Mouse (Mus musculus) right cerebral cortex, adult 18-20 months (tissue): ENCODE measurements at regions not wholly inside any gene's neighbourhood (a gene's known extent, or its start where the extent isn't known, plus 50 kb on each side); places are given as distances from the start of the nearest gene placed in this dataset.

ENCODE experiments used
- DNase-seq: peaks from one replicate; pipeline ENCODE4 v3.0.0; 2022; ENCODE audit warnings: mixed read lengths

GRCm38 (mm10) chr10:97778531-97778930 lies 52.0 kb upstream of the C030005K15Rik start:
- no peak for DNase-seq

GRCm38 (mm10) chr10:97779335-97779734 lies 52.8 kb upstream of the C030005K15Rik start:
- DNase-seq = no peak

- peak; percentile 21 for DNase-seq
These were observed 67.2 kb upstream of the C030005K15Rik start for GRCm38 (mm10) chr10:97793804-97794203.

DNA sequence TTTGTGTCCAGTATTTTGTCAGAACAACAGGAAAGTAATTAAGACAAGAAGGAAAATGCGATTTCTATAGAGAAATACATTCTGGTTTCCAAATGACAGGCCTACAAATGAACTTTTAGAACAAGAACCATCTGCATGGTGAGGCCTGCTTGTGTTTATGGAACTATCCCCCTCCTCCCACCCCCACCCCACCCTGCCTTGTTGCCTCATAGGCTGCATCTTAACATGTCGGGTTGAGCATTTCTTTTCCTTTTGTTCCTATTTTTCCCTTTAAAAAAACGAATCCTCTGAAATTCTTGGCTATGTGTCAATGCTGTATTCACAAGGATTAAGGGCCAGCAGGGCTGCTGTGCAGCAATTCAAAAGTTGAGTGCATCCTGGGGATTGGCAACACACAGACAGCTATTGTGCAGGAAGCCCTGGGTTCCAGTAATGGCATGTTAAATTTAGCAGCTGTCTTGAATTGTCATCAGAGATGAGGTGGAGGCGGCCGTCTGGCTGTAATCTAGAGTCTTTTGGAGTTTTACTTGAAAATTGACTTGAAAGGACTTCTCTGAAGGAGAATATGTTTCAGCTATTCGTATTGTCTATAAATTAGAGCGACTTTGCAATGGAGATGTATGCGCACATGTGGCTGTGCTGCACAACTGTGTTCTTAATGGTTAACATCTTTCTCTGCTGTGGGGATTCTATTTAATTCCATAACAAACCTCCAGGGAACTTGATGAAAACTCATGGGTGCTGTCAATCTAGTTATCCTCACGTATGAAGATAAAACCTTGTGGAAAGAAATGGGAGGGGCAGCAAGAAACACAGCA lies 75.1 kb upstream of the C030005K15Rik start:
- peak; percentile 42 for DNase-seq

DNA sequence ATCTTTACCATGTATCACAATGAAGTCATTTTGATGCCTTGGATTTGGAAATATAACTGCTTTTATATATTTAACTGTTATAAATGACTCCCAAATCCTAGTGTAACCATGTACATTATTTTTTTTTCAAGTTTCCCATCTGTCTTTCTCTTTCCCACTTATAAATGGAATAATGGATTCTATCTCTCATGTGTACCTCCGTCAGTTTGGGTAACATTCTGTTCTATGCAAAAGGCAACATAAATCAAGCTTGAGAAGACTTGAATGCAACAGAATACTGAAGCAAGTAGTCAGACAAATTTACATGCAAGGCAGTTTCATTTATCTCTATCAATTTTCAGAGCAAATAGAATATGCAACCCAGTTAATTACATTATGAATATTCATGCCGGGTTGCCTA lies 81.4 kb upstream of the C030005K15Rik start:
- DNase-seq = no peak

DNA sequence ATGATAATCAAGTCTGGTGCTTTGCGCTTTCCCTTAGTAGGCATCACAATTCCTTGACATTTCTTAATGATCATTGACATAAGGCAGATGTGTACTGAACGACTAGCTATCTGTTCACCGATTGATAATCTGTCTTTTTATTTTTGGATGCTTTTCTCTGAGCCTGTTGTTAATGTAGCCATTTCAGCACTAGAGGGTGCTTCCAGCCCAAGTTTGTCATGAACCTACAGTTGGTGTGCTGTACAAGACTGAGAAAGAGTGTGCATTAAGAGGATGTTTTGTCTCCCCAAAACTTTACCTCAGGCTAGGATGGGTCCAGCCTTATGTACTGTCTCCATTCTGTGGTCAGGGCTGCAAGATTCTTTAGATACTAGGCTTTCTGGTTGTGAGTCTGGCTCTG lies 116.0 kb upstream of the C030005K15Rik start:
- DNase-seq = peak; percentile 28

- peak; percentile 28 for DNase-seq
These were observed 124.9 kb upstream of the C030005K15Rik start for GRCm38 (mm10) chr10:97851487-97851886.

DNA sequence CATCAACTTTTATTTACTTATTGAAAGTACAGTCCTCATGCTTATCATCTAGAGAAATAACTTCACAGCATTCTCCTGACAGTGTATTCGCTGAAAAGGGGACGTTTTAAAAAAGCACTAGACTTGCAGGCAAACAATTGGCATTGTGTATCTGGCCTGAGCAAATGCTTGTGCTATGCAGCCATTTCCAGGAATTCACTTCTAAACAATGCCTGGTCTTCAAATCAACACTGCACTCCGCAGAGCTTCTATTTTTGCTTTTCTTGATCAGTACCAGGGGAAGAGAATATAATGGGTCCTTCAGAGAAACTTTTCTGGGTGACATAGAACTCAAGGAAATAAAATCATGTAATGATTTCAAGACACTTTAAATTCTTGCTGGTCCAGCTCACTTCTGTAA lies 150.5 kb upstream of the C030005K15Rik start:
- no peak for DNase-seq

- DNase-seq = peak; percentile 5
These were observed 159.5 kb upstream of the C030005K15Rik start for GRCm38 (mm10) chr10:97886049-97886448.

- DNase-seq = no peak
These were observed 179.2 kb upstream of the C030005K15Rik start for GRCm38 (mm10) chr10:97905793-97906192.

- no peak for DNase-seq
These were observed 199.0 kb upstream of the C030005K15Rik start for GRCm38 (mm10) chr10:97925568-97925967.

- DNase-seq = peak; percentile 77
These were observed 213.8 kb upstream of the C030005K15Rik start for GRCm38 (mm10) chr10:97940345-97940744.

GRCm38 (mm10) chr10:97965881-97966280 lies 239.3 kb upstream of the C030005K15Rik start:
- DNase-seq = no peak

- DNase-seq = peak; percentile 6
These were observed 240.4 kb upstream of the C030005K15Rik start for GRCm38 (mm10) chr10:97966931-97967330.

GRCm38 (mm10) chr10:98007037-98007436 lies 280.5 kb upstream of the C030005K15Rik start:
- peak; percentile 17 for DNase-seq

GRCm38 (mm10) chr10:98008355-98008754 lies 281.8 kb upstream of the C030005K15Rik start:
- DNase-seq = no peak

GRCm38 (mm10) chr10:98012916-98013315 lies 286.4 kb upstream of the C030005K15Rik start:
- DNase-seq = no peak

- no peak for DNase-seq
These were observed 288.7 kb upstream of the C030005K15Rik start for GRCm38 (mm10) chr10:98014985-98015902.

GRCm38 (mm10) chr10:98016596-98017304 lies 290.2 kb upstream of the C030005K15Rik start:
- no peak for DNase-seq

DNA sequence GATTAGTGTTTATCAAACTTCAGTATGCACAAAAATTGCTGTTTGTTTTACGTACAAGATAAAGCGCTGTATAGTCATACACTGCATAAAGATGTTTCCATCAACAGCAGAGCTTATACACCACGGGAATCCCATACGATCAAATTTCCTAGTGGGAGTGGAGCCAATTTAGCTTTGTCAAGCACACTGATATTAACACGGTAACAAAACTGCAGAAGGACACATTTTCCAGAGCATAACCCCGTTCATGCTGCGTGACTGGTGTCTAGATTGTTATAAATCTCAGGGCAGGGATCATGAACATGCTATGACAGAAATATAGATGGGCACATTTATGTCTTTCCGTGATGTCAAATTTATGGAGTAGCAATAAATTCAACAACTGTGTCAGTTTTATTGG lies 302.6 kb upstream of the C030005K15Rik start:
- no peak for DNase-seq

DNA sequence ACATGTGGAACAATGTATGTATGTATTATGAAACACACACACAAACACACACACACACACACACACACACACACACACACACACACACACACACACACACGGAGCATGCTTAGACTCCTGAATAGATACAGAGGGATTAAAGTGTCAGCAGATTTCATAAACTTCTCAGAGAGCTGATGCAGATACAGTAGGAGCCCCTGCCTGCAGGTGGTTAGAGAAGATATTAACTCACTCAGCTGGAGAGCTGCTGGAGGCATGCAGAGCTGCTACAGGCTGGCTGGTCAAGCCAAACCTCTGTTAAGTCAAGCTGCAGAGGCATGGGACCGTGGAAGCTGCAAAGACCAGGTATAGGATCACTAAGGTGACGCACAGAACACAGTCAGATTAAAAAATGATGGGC lies 303.1 kb upstream of the C030005K15Rik start:
- no peak for DNase-seq

DNA sequence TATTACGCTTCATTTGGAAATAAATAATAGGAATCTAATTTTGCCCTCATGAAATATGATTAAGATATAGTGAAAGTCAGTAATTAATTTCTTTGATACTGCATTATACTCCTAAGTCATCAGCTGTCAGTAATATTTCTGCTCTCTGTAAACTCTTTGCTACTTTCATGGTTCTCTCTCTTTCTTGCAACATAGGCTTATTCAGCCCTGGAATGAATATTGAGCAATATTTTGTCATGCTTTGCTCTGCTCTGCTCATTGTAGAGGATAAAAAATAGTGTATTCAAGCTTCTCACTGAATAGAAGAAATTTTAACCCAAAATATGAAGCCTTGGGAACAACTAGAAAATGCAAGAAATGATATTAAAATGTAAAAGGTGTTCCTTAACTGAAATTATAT lies 306.1 kb upstream of the C030005K15Rik start:
- DNase-seq = no peak

GRCm38 (mm10) chr10:98041766-98042165 lies 315.2 kb upstream of the C030005K15Rik start:
- DNase-seq = no peak
